Mouse (Mus musculus): ENCODE data around the gene Trmu. TPM values are rescaled to one million over a fixed set of nuclear protein-coding genes. Genes with fewer than 3 reads are reported as not detected.
"Not testable (repeated sequence)": the region's sequence is repeated elsewhere in the genome, so short reads cannot be mapped to it uniquely, and the experiment has no call there.

Trmu gene
- total RNA-seq, 2 experiments from 2014 or later = 29.9 to 33.8 TPM

DNA sequence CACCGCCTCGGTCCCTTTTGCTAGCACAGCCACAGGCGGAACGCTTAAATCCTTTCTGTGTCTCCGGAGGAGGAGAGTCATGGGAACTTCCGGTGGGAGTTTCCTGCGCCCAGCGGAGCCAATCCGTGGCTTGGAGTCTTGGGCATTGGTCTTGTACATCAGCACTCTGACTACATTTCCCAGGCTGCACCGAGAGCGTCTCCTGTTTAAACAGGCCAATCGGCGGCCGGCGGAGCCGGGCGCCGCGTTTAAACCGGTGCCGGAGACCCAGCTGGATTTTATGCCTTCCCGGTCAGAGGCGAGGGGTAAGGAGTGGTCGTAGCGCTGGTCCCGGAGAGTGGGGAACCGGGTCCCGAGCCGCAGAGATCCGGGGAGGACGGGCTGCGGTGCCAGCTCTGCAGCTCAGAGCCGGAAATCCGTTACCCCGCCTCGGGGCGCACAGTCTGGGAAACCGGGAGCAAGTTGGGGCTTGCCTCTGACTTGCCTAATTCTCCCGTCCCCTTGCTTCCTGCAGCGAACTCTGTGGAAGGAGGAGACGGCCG, 19.6 kb upstream of the Trmu start, which contains the start of gene Gtse1:
TSS of gene Gtse1 (plus strand) at position 256 of the 542 bp plus-strand sequence.
- H3K4me3 ChIP-seq = peak within 1 kb of the TSS; percentile 61
- TF ChIP-seq CTCF (IDR thresholded peaks at IDR 0.05) = no peak; the same call in 1 of the 2 replicates
- peak within 1 kb of the TSS; percentile 90 for H3K27ac ChIP-seq
- intact Hi-C loops (cut with DNase I) = loop anchor here (1.0 to 2.0 kb wide), 2 partner anchors 20 to 49 kb away; partner anchors contain the start of genes Cdpf1 and Trmu
- DNase-seq (ENCODE audit: extremely low spot score in 1 of 2, low spot score in 2 of 2) = peak; percentile 91 to 93

DNA sequence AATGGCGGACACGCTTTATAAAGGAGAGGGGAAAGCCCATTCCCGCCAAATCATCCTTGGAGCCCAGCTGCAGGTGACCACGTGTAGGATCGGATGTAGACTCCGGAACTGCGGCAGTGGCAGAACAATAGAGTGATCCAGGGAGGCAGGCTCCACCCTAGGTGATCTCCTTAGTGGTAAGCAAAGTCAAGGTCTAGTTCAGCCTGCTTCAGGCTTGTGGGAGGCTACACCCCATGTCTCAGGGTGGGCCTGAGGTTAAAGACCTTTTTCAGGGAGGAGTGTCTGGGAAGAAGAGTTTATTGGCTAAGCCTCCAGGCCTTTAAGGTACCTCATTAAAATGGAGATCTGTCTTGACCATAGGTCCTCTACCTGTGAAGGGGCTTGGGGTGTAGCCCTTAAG, 13.2 kb upstream of the Trmu start:
- not testable (repeated sequence) for H3K27ac ChIP-seq; DNase-seq (ENCODE audit: extremely low spot score in 1 of 2, low spot score in 2 of 2); H3K4me3 ChIP-seq
- intact Hi-C loops (cut with DNase I) = loop anchor here (5.0 kb wide), 2 partner anchors 254 to 269 kb away; no protein-coding TSS in a partner anchor

DNA sequence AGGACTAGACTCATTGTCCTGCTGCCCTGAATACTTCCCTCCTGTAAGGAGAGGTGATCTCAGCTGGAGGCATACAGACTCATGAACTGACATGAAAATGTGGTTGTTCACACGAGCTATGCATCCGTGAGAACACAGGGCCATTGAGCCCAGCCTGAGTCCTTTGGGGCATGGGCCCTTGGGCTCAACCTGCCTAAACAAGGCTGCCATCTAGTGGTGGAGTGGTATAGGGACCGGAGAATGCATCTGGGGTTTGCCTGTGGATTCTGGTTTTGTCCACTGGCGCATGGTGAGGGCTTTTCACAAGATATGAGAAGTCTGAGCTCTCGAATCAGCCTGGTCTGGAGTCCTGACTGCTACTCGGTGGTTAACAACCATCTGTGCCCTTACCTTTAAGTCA, 11.4 kb upstream of the Trmu start:
- no peak overlapping the region for H3K4me3 ChIP-seq
- H3K27ac ChIP-seq = no peak overlapping the region
- peak; percentile 68 to 73 for DNase-seq (ENCODE audit: extremely low spot score in 1 of 2, low spot score in 2 of 2)
- intact Hi-C loops (cut with DNase I) = loop anchor here (1.0 to 5.0 kb wide), 3 partner anchors 151 to 270 kb away; no protein-coding TSS in a partner anchor
- TF ChIP-seq CTCF (IDR thresholded peaks at IDR 0.05) = peak; percentile 95

DNA sequence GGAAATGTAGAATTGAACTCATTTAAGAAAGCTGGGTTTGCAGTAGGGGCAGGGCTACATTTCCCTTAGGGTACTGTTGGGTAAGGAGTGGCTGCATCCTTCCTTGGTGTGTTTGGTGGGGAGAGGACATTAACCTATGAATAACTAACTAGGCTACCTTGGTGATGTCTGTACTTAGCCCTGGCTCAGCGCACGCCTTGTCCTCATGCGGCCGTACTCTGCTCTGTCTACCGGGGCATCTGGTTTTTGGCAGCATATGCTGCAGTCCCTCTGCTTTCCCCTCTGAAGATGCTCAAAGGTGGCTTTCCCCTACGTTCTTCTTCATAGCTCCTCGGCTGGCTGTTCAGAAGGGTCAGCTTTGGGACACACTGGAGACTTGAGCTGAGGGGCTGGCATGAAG, 1.8 kb upstream of the Trmu start:
- DNase-seq (ENCODE audit: extremely low spot score in 1 of 2, low spot score in 2 of 2) = no peak
- no peak overlapping the region for H3K4me3 ChIP-seq
- intact Hi-C loops (cut with DNase I) = loop anchor here (10.0 kb wide), 1 partner anchor 623 kb away; no protein-coding TSS in a partner anchor
- H3K27ac ChIP-seq = no peak overlapping the region
- TF ChIP-seq CTCF (IDR thresholded peaks at IDR 0.05) = no peak

DNA sequence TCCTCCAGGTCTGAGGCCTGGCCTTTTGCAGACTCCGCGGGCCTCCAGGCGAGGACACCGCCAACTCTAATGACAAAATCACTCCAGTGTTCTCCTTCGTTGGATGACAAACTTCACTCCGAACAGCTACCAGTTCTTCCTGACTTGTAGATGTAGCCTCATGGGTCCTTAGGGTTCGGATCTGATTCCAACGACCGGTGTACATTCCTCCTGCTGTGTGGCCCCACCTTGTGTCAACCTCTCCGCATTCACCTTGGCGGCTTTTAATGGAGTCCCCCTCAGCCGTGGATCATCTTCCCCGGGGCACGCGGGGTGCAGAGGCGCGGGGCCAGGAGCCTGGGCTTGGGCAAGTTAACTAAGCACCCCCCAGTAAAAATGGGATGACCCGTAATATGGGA, 385 bp downstream of the Trmu start:
- TF ChIP-seq CTCF (IDR thresholded peaks at IDR 0.05) = no peak
- no peak for DNase-seq (ENCODE audit: extremely low spot score in 1 of 2, low spot score in 2 of 2)
- intact Hi-C loops (cut with DNase I) = loop anchor here (1.0 to 10.0 kb wide), 3 partner anchors 20 to 625 kb away; partner anchors contain the start of genes Cdpf1 and Gtse1
- H3K27ac ChIP-seq = peak overlapping the region; percentile 91
- H3K4me3 ChIP-seq = peak overlapping the region; percentile 68

DNA sequence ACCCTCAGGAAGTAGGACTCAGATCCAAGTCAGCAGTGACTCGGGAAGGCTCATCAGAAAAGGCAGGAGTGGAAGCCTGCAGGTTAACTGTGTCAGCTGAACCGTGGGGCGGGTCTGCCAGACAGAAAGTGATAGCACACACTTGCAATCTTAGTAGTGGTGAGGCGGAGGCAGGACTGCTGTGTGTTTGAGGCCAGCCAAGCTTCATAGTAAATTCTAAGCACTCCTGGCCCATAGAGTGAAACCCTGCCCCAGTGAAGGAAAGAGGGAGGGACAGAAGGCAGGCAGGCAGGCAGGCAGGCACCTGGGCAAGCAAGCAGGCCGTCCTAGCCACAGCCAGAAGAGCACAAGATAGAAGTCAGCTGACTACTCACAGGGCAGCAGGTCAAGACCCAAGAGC, 6.5 kb downstream of the Trmu start:
- Histone ChIP-seq H3K4me3 (no peak overlapping the region), H3K27ac (no peak overlapping the region)
- no peak for TF ChIP-seq CTCF (IDR thresholded peaks at IDR 0.05)
- intact Hi-C loops (cut with DNase I) = no loop called here
- no peak for DNase-seq (ENCODE audit: extremely low spot score in 1 of 2, low spot score in 2 of 2)

DNA sequence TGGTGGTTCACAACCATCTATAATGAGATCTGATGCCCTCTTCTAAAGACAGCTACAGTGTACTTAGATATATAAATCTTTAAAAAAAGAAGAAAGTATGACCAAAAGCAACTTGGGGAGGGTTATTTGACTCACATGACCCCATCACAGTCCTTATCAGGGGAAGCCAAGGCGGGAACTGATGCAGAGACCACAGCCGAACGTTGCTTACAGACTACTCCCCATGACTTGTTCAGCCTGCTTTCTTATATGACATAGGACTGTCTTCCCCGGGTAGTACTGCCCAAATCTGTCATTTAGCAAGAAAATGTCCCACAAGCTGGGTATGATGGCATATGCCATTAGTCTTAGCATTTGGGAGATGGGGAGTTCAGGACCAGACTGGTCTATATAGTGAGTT, 10.1 kb downstream of the Trmu start:
- TF ChIP-seq CTCF (IDR thresholded peaks at IDR 0.05) = no peak
- intact Hi-C loops (cut with DNase I) = no loop called here
- no peak overlapping the region for H3K4me3 ChIP-seq
- H3K27ac ChIP-seq = no peak overlapping the region
- no peak for DNase-seq (ENCODE audit: extremely low spot score in 1 of 2, low spot score in 2 of 2)

DNA sequence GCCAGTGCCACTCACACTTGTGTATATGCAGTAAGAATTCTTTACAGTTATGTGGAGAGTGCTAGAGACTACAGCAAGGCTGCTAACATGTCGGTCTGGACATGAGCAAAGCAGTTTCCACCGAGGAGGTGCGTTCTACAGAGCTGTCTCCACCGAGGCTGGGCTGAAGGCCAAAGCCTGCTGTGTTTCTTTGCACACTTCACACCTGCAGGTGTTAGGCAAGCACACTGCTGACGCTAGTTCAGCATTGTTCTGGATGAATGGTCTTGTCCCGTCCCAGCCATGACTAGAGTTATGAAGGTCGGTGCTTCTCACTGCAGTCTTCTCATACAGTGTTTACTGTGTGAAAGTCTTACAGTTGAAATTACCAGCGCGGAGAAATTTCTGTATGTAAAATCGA, 12.9 kb downstream of the Trmu start:
- intact Hi-C loops (cut with DNase I) = no loop called here
- H3K27ac ChIP-seq = no peak overlapping the region
- H3K4me3 ChIP-seq = no peak overlapping the region
- no peak for DNase-seq (ENCODE audit: extremely low spot score in 1 of 2, low spot score in 2 of 2)
- no peak for TF ChIP-seq CTCF (IDR thresholded peaks at IDR 0.05)

DNA sequence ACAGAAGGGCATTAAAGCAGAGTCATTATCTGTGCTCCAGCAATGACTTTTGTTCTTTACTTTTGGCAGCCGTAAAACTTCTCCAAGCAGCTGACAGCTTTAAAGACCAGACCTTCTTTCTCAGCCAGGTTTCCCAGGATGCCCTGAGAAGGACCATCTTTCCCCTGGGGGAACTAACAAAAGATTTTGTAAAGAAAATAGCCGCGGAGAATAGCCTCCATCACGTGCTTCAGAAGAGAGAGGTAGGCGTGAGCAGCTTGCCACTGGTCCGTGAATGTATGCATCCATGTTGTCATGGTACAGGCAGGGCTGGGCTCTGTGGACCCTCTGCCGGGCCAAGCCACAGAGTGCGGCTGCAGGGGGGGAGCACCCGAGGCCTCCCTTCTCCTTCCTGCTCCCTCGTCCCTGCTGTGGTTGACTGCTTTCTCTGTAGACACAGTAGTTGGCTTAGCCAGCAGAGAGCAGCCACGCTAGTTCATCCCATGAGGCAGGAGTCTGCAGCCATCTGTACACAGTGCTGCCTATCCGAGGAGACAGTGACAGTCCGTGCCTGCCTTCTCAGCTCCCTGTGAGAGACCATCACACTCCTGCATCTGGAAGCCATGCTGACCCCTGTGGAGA, 13.5 kb downstream of the Trmu start:
- no peak for TF ChIP-seq CTCF (IDR thresholded peaks at IDR 0.05)
- DNase-seq (ENCODE audit: extremely low spot score in 1 of 2, low spot score in 2 of 2) = no peak
- intact Hi-C loops (cut with DNase I) = no loop called here
- no peak overlapping the region for H3K4me3 ChIP-seq
- H3K27ac ChIP-seq = no peak overlapping the region

DNA sequence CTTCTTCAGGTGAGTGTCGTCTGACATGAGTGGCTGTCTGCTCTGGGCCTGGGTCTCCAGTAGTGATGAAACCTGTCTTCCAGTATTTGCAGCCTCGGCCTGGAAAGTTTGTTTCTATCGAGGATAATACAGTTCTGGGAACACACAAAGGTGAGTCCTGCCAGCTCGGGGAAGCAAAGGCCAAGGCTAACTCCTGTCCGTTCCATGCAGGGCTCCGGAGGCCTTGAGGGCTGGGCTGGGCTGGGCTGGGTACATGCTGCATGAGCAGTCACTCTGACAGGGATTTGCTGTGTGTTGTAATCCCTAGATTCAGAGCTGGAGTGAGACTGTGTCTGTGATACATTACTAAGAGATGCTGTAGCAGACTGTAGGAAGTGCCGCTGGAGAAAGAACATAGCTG, 14.8 kb downstream of the Trmu start:
- no peak for TF ChIP-seq CTCF (IDR thresholded peaks at IDR 0.05)

DNA sequence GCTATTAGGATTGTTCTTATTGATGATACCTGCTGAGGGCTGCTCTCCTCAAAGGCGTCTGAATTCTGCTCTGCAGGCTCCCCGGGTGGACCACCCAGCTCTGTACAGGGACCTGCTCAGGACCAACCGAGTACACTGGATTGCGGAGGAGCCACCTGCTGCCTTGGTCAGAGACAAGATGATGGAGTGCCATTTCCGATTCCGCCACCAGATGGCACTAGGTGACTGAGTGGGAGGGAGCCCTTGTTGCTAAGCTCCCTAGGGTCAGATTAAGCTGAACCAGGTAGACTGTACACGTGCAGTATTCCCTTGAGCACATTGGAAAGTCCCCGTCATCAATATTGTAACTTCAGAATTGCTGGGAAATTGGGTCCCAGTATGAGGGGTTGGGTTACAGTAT, 17.2 kb downstream of the Trmu start:
- peak; percentile 87 for TF ChIP-seq CTCF (IDR thresholded peaks at IDR 0.05)
- DNase-seq (ENCODE audit: extremely low spot score in 1 of 2, low spot score in 2 of 2) = peak; percentile 76 to 87
- intact Hi-C loops (cut with DNase I) = loop anchor here (1.0 to 5.0 kb wide), 3 partner anchors 143 to 241 kb away; no protein-coding TSS in a partner anchor
- Histone ChIP-seq H3K27ac (no peak overlapping the region), H3K4me3 (no peak overlapping the region)

More for the DNA sequence above, 14.8 kb downstream of the Trmu start:
- Histone ChIP-seq H3K27ac (no peak overlapping the region), H3K4me3 (no peak overlapping the region)
- no peak for DNase-seq (ENCODE audit: extremely low spot score in 1 of 2, low spot score in 2 of 2)
- intact Hi-C loops (cut with DNase I) = no loop called here

DNA sequence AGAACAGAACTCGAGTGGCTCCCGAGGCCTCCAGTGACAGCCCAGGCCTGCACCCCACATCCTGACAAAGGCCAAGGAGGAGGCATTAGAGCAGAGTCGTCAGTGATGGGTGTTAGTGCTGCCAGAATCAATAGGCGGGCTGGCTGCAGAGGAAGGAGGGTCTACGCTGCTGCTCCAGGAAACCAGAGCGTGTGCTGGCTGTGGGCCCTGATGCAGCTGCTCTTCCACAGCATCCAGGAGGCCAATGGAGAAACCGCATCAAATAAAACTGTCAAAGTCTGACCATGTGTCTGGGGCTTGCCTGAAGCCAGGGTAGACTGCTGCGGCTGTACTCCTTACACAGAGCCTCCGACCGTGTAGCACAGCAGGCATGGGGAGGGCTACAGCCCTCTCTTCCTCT, 18.0 kb downstream of the Trmu start:
- H3K4me3 ChIP-seq = no peak overlapping the region
- TF ChIP-seq CTCF (IDR thresholded peaks at IDR 0.05) = no peak
- DNase-seq (ENCODE audit: extremely low spot score in 1 of 2, low spot score in 2 of 2) = no peak
- no peak overlapping the region for H3K27ac ChIP-seq
- intact Hi-C loops (cut with DNase I) = loop anchor here (5.0 kb wide), 2 partner anchors 225 to 240 kb away; no protein-coding TSS in a partner anchor

Data from left cerebral cortex, adult 2 months (tissue).